Mouse (Mus musculus): ENCODE results near the gene R3hcc1l.

R3hcc1l gene

GRCm38 (mm10) chr19:42540649-42541048, 22.1 kb downstream of the R3hcc1l start:
- DNase-seq (ENCODE audit: extremely low spot score), result no peak

GRCm38 (mm10) chr19:42558701-42559100, 40.1 kb downstream of the R3hcc1l start:
- no peak for DNase-seq (ENCODE audit: extremely low spot score)

DNA sequence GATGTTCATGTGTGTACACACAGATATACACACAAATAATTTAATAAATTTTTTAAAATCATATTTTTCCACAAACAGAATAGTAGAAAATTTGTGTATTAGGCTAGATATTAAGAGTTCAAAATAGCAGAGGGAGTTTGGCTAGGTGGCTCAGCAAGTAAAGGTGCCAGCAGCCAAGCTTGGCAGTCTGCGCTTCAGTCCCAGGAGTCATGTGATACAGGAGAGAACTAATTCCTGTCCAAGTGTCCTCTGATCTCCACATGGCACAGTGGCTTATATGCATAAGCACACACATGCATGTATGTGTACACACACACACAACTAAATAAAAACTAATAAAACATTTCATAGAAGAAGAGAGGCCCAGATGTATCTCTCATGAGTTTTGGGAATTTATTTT, 43.4 kb downstream of the R3hcc1l start:
- no peak for DNase-seq (ENCODE audit: extremely low spot score)

- DNase-seq (ENCODE audit: extremely low spot score), result no peak
Measured at GRCm38 (mm10) chr19:42562981-42563380, 44.4 kb downstream of the R3hcc1l start.

DNA sequence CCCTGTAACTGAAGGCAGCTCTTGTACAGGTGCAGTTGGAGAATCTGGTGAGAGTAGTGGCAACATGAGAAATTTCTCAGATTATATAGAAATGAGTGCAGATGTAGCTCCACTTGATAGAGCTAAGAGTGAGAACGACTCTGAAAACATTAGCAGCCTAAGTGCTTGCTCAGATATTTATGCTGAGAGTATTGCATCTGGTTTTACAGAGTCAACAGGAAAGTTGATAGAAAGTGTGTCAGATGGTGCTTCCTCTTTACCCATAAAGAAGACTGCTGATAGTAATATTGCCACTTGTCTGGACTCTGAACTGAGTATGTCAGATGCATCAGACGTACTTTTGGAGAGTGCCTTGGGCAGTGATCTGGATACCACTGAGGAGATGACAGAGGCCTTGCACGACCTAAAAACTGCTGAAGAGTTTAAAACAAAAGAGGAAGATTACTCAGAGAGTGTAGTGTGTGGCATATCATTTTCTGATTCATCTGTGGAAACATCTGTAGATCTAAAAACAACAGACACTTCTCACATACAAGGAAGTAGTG, 45.2 kb downstream of the R3hcc1l start:
- DNase-seq (ENCODE audit: extremely low spot score), result no peak

- no peak for DNase-seq (ENCODE audit: extremely low spot score)
Measured at GRCm38 (mm10) chr19:42566283-42567019, 47.9 kb downstream of the R3hcc1l start.

DNA sequence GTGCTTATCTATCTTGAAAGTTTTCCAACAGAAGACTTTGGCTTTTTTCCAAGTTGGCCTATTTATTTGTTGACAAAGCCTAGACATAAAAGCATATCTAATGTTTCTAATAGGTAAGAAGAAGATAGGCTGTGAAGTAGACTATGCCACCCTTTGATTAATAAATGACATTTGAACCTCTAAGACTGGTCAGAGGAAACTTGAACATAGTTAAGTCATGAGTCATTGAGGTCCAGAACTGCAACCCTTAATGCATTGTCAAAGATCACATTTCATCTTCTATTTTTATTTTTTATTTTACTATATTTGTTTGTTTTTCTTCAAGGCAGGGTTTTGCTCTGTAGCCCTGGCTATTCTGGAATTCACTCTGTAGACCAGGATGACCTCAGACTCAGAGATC, 48.5 kb downstream of the R3hcc1l start:
- no peak for DNase-seq (ENCODE audit: extremely low spot score)

- no peak for DNase-seq (ENCODE audit: extremely low spot score)
Measured at GRCm38 (mm10) chr19:42569076-42569475, 50.5 kb downstream of the R3hcc1l start.

DNA sequence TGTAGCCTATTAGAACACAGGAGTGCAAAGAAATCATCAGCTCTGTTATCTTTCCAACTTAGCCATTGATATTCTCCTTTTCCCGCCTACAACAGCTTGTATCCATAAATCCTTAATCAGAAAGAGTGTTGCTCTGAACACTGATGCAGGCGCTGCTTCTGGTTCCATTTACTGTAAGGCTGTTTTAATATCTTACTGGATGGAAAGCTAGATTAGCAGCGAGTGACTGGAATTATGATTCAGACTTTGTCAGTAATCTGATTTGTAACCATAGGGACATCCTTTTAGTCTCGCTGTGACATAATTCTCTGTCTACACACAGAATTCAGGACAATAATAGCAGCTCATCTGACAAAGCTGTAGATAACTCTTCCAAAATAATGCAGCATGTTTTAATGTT, 52.7 kb downstream of the R3hcc1l start:
- DNase-seq (ENCODE audit: extremely low spot score), result no peak

DNA sequence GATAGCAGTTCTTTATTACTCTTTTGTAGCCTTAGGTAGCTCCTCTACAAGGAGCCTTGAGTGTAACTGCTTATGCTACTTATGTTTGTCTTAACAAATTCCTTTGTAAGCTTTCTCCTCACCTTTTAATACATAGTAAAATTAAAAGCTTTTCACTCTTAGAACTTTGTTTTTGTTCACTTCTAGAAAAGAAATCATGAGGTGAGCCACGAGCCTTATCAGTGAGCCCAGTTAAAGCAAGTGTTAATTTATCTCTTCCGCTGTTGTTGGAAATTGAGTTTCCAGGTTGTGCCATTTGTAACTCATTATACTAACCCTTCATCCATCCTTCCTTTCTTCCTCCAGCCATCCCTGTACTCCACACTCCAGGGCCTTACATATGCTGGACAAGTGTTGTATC, 56.8 kb downstream of the R3hcc1l start:
- no peak for DNase-seq (ENCODE audit: extremely low spot score)

DNA sequence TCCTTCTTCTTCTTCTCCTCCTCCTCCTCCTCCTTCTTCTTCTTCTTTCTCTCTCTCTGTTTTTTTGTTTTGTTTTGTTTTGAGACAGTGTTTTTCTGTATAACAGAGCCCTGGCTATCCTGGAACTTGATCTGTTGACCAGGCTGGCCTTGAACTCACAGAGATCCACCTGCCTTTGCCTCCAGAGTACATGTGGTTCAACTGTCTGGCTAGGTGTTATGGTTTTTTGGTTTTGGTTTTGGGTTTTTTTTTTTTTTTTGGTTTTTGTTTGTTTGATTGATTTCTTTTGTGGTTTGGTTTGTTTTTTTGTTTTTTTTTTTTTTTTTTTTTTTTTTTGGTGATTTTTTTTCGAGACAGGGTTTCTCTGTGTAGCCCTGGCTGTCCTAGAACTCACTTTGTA, 58.3 kb downstream of the R3hcc1l start:
- no peak for DNase-seq (ENCODE audit: extremely low spot score)

DNA sequence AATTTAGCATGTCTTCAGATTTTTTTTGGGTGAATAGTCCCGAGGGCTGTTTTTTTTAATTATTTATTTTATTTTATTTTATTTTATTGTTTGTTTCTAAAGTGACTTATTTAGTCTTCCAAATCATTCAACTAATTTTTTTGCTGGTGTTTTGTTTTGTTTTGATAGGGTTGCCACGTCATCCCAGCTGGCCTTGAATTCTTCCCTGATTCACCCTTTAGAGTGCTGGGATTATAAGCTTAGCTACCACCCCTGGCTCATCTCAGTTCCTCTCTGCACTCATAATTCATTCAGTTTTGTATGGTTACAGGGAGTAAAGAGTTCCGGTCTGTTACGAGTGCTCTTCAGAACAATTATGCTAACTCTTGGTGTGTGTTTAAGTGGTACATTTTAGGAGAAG, 60.1 kb downstream of the R3hcc1l start:
- DNase-seq (ENCODE audit: extremely low spot score), result no peak

GRCm38 (mm10) chr19:42580701-42581100, 62.1 kb downstream of the R3hcc1l start:
- DNase-seq (ENCODE audit: extremely low spot score), result peak; percentile 25

GRCm38 (mm10) chr19:42582811-42583370, 64.3 kb downstream of the R3hcc1l start:
- no peak for DNase-seq (ENCODE audit: extremely low spot score)

GRCm38 (mm10) chr19:42583677-42584076, 65.1 kb downstream of the R3hcc1l start:
- no peak for DNase-seq (ENCODE audit: extremely low spot score)

DNA sequence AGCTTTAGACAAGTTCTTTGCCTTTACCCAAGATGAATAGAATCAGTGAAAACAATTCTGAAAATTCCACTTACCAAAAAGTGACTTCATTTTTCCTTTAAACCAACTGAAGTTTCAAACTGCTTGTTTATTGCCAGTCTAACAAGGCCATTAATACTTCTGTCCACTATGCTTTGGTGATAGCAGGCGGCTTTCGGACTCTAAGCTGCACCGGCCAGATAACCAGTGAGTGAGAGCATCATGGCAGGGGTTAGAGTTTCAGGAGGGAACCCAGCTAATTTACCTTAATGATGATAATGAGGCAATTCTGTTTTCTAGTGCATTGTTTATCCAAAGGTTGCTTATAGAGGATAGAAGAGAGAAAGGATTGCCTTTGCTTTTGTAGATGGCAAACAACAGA, 65.6 kb downstream of the R3hcc1l start:
- no peak for DNase-seq (ENCODE audit: extremely low spot score)

- DNase-seq (ENCODE audit: extremely low spot score), result no peak
Measured at GRCm38 (mm10) chr19:42587704-42588103, 69.1 kb downstream of the R3hcc1l start.

- DNase-seq (ENCODE audit: extremely low spot score), result no peak
Measured at GRCm38 (mm10) chr19:42589246-42589645, 70.7 kb downstream of the R3hcc1l start.

GRCm38 (mm10) chr19:42591534-42591933, 73.0 kb downstream of the R3hcc1l start:
- DNase-seq (ENCODE audit: extremely low spot score), result no peak

GRCm38 (mm10) chr19:42593456-42593855, 74.9 kb downstream of the R3hcc1l start:
- no peak for DNase-seq (ENCODE audit: extremely low spot score)

DNA sequence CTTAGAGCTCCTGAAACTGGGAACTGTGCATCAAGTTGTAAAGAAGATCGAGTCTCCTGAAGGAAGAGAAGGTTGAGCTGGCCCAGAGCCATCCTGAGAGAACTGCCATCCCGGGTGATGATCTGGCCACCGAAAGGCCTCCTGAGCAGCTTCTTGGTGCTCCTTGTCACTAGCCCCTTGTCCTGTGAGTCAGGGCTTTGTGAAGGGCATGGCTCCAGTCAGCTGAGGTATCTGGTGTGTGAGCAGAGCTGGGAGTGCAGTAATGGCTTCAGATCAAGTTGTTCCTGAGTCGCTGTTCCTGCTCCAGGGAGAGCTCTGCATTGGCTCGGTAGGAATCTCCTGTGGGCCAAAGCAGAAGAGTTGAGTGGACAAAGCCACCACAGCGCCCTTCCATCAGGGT, 76.5 kb downstream of the R3hcc1l start:
- no peak for DNase-seq (ENCODE audit: extremely low spot score)

GRCm38 (mm10) chr19:42597286-42597685, 78.7 kb downstream of the R3hcc1l start:
- DNase-seq (ENCODE audit: extremely low spot score), result no peak

- no peak for DNase-seq (ENCODE audit: extremely low spot score)
Measured at GRCm38 (mm10) chr19:42597896-42598295, 79.3 kb downstream of the R3hcc1l start.
